Mouse (Mus musculus) brown adipose tissue, adult 24 weeks (tissue): ENCODE measurements around the gene Aqp6. TPM values are rescaled to one million over a fixed set of nuclear protein-coding genes. Genes with fewer than 3 reads are reported as not detected.

Source experiments
- H3K27ac ChIP-seq: fragments of 200-500 bp; replicated peaks from 2 replicates; pipeline ENCODE4 v1.5.1; 2012; ENCODE audit warnings: low read depth, mild to moderate bottlenecking, low read length
- H3K4me1 ChIP-seq: fragments of 200-500 bp; 2 replicates; pipeline ENCODE4 v1.6.1; 2012; ENCODE audit warnings: low read length, mixed read lengths; ENCODE audit not compliant: control insufficient read depth, insufficient read depth, insufficient read length
- H3K4me3 ChIP-seq: fragments of 200-500 bp; 2 replicates; pipeline ENCODE4 v1.5.1; 2012; ENCODE audit warnings: low read depth, mild to moderate bottlenecking, low read length, moderate library complexity; ENCODE audit not compliant: insufficient read depth
- polyA plus RNA-seq: library from polyadenylated mRNA; stranded (reverse); fragments of >200 nt; gene quantifications from 2 replicates; pipeline ENCODE4 v1.2.4, GENCODE M21; 2012; ENCODE audit not compliant: missing spikeins, insufficient read depth, insufficient read length

Gene Aqp6
- polyA plus RNA-seq, 1 experiment = not detected

- Histone ChIP-seq H3K27ac (no peak within 1 kb of the TSS), H3K4me3 (no peak within 1 kb of the TSS), H3K4me1 (no peaks in the 10 kb centered on the region)
Observed at GRCm38 (mm10) chr15:99590429-99591084, 10.6 kb upstream of the Aqp6 start, which contains the start of gene Aqp5. Aqp5 (plus strand) TSS chr15:99590782.

- Histone ChIP-seq H3K4me3 (no peak overlapping the region), H3K4me1 (no peaks in the 10 kb centered on the region), H3K27ac (no peak overlapping the region)
Observed at GRCm38 (mm10) chr15:99592177-99592576, 9.0 kb upstream of the Aqp6 start.

GRCm38 (mm10) chr15:99592877-99593276, 8.3 kb upstream of the Aqp6 start:
- no peaks in the 10 kb centered on the region for H3K4me1 ChIP-seq
- H3K27ac ChIP-seq = no peak overlapping the region
- no peak overlapping the region for H3K4me3 ChIP-seq

GRCm38 (mm10) chr15:99594951-99595350, 6.2 kb upstream of the Aqp6 start:
- H3K4me3 ChIP-seq = no peak overlapping the region
- no peaks in the 10 kb centered on the region for H3K4me1 ChIP-seq
- H3K27ac ChIP-seq = no peak overlapping the region

GRCm38 (mm10) chr15:99596056-99596687, 5.0 kb upstream of the Aqp6 start:
- Histone ChIP-seq H3K4me3 (no peak overlapping the region), H3K27ac (no peak overlapping the region), H3K4me1 (no peaks in the 10 kb centered on the region)

- H3K4me1 ChIP-seq = no peaks in the 10 kb centered on the region
- H3K4me3 ChIP-seq = no peak overlapping the region
- H3K27ac ChIP-seq = no peak overlapping the region
Observed at GRCm38 (mm10) chr15:99596841-99597240, 4.4 kb upstream of the Aqp6 start.

- Histone ChIP-seq H3K4me3 (no peak overlapping the region), H3K27ac (no peak overlapping the region), H3K4me1 (no peaks in the 10 kb centered on the region)
Observed at GRCm38 (mm10) chr15:99597596-99597995, 3.6 kb upstream of the Aqp6 start.

- H3K27ac ChIP-seq = no peak overlapping the region
- no peaks in the 10 kb centered on the region for H3K4me1 ChIP-seq
- H3K4me3 ChIP-seq = no peak overlapping the region
Observed at GRCm38 (mm10) chr15:99599245-99600070, 1.7 kb upstream of the Aqp6 start.

GRCm38 (mm10) chr15:99601823-99602120, 572 bp downstream of the Aqp6 start:
- Histone ChIP-seq H3K4me1 (no peaks in the 10 kb centered on the region), H3K4me3 (no peak overlapping the region), H3K27ac (no peak overlapping the region)

GRCm38 (mm10) chr15:99602206-99602820, 1.1 kb downstream of the Aqp6 start:
- Histone ChIP-seq H3K4me3 (no peak overlapping the region), H3K4me1 (no peaks in the 10 kb centered on the region), H3K27ac (no peak overlapping the region)

GRCm38 (mm10) chr15:99603216-99603615, 2.0 kb downstream of the Aqp6 start:
- no peak overlapping the region for H3K27ac ChIP-seq
- no peaks in the 10 kb centered on the region for H3K4me1 ChIP-seq
- no peak overlapping the region for H3K4me3 ChIP-seq

GRCm38 (mm10) chr15:99605595-99605994, 4.4 kb downstream of the Aqp6 start:
- no peak overlapping the region for H3K4me3 ChIP-seq
- no peak overlapping the region for H3K27ac ChIP-seq
- no peaks in the 10 kb centered on the region for H3K4me1 ChIP-seq

GRCm38 (mm10) chr15:99606515-99606914, 5.3 kb downstream of the Aqp6 start:
- Histone ChIP-seq H3K27ac (no peak overlapping the region), H3K4me3 (no peak overlapping the region), H3K4me1 (no peaks in the 10 kb centered on the region)

- Histone ChIP-seq H3K4me1 (no peaks in the 10 kb centered on the region), H3K27ac (no peak overlapping the region), H3K4me3 (no peak overlapping the region)
Observed at GRCm38 (mm10) chr15:99607388-99608113, 6.4 kb downstream of the Aqp6 start.
